Mouse (Mus musculus): ENCODE measurements around the gene Ctsc. TPM values are rescaled to one million over a fixed set of nuclear protein-coding genes. Genes with fewer than 3 reads are reported as not detected.

Gene Ctsc
- 17.6 and 18.9 TPM in 2 replicates for polyA plus RNA-seq (2012; rRNA removed)

GRCm38 (mm10) chr7:88277858-88278627 is at the start of gene Ctsc:
Gene Ctsc, plus strand, starts transcription at chr7:88278085.

Other genes starting within 250 kb of the Ctsc start
- gene Rab38, start 152.2 kb downstream of the Ctsc start, polyA plus RNA-seq (2012; rRNA removed), result 1.2 and 1.4 TPM in 2 replicates

Data from liver, embryonic 18 days (tissue).